Mouse (Mus musculus): ENCODE measurements around the gene Bmp2k.
A peak's percentile ranks its signal among the peaks of the same experiment; 100 is the strongest.

The Bmp2k gene

DNA sequence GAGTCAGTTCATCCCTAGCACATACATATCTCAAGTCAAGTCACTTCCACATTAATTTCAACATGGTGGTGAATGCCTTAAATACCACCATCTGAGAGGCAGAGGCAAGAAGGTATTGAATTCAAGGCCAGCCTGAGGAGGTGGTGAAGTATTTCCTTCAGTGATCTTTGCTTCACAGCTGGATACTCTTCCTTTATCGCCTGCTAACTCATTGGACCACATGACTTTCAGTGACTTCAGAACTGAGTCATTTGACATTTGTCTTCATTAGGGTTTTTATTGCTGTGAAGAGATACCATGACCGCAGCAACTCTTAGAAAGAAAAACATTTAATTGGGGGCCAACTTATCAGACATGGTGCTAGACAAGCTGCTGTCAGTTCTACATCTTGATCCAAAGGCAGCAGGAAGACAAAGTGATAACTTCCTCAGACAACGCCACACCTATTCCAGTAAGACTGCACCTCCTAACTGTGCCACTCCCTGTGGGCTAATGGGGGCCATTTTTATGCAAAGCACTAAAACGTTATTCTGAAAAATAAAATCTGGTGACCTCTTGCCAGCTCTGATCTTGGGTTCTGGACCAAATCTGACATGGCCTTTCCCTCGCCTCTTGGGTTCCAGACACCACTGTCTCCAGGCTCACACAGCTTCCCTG, 24.9 kb upstream of the Bmp2k start:
- DNase-seq (ENCODE audit: low spot score): no peak

DNA sequence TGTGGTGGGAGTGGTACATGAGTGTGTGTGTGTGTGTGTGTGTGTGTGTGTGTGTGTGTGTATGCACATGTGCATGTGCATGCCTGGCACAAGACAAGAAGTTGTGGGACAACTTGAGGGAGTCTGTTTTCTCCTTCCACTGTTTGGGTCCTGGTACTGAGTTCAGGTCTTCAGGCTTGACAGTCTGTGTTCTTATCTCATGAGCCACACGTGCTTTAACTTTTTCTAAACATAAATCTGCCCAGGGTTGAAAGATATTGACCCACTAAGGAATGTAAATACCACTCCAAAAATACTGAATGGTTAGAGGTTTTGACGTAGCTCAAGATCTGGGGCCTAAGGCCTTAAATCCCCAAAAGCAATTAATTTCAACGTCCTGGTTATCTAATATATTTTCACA, 23.8 kb upstream of the Bmp2k start:
- no peak for DNase-seq (ENCODE audit: low spot score)

DNA sequence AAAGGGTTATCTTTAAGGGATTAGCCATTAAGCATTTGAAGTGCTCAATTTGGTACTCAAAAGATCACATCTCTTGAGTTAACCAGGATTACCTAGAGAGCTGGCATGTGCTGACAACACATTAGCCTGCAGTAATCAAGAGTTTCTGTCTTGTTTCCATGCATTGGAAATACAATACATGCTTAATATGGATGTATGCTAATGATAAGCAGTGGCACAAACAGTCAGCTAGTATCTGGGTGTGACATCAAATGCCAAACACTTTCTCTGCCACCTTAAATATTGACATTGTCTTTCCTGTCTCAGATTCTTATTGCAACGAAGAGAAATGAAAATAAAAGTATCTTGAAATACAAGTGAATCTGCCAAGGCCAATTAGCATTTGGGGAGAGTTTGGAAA, 22.8 kb upstream of the Bmp2k start:
- no peak for DNase-seq (ENCODE audit: low spot score)

DNA sequence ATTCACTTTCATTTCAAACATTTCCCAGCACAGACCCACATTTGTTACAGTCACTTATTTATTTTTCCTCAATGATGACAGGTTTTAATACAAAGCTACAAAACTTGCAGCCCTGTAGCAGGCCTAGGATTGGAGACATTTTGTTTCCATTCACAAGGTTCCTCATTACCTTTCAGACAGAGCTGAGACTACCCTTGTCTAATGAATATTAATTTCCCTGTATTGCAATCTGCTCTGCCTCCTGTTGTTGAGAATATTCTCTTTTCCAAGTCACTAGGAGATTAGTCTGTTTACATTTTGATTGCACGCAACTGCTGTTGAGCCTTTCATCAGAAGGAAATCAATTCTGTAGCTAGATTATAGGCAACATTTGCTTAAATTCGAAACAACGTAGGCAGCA, 22.4 kb upstream of the Bmp2k start:
- no peak for DNase-seq (ENCODE audit: low spot score)

DNA sequence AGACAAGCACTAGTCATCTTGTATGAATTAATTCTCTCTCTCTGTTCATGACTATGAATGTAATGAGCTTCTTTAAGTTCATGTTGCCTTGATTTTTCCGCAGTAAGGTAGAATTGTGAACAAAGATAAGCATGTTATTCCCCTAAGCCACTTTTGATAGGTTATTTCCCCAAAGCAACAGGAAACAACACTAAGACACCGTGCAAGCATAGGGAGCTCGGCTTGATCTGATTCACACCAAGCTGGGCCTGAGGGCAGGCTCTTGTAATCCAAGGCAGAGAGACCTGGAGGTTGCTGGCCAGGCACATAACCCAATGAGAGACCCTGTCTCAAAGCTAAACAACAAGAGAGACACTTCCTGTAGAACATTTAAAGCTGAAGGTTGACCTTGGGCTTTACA, 21.3 kb upstream of the Bmp2k start:
- DNase-seq (ENCODE audit: low spot score): no peak

DNA sequence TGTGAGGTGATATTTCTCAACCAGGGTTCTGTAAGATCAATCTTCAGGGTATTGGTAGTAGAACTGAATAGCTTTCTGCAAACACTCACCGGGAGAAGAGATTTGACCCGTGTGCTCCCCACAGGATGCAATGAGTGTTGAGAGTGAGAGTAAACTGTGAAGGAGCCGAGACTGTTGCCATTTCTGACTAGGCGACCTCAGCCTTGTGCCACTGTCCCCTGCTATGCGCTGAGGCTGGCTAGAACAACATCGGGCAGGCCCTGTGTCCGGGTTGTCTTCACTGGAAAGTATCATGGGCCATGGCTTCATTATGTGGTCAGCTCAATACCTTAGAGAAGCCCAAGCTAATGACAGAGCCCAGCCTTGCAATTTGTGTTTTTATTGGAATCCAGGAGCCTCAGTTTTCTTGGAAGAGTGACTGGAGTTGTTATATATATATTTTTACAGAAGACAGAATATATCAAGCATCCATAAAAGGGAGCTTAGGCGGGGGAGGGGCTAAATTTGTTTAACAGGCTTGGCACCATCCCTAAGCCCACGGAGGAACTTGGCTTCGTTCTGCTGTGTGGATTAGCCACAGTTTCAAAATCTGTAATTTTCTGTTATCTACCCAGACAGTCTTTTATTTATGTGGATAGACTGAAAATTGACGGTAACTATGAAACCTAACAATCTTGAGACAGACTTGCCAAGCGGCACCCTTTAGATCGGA, 18.0 kb upstream of the Bmp2k start:
- no peak for DNase-seq (ENCODE audit: low spot score)

DNA sequence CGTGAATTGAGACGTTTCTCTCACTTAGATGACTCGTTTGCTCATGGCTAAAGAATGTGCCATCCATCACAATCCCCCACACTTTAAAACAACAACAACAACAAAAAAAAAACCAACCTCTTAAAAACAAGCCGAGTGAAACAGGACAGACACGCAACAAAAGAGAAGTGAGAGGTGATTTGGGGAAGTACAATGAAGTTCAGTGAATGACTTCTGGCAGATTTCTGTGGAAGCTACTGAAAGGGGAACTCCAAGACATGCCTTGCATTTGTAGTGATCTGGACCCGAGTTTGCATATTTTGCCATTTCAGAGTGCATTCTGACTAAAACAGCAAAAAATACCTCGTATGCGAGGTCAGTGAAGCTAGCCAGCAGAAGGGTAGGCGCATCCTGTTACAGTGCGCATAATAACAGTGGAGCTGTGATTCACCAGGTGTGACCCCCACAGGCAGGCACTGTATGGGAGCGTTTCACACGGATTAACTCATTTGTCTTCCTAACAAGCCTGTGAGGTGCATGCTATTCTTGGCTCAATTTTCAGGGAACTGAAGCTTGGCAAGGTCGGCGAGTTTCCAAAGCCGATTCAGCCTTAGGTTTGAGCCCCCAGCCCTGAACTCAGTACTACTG, 17.4 kb upstream of the Bmp2k start:
- DNase-seq (ENCODE audit: low spot score): no peak

DNA sequence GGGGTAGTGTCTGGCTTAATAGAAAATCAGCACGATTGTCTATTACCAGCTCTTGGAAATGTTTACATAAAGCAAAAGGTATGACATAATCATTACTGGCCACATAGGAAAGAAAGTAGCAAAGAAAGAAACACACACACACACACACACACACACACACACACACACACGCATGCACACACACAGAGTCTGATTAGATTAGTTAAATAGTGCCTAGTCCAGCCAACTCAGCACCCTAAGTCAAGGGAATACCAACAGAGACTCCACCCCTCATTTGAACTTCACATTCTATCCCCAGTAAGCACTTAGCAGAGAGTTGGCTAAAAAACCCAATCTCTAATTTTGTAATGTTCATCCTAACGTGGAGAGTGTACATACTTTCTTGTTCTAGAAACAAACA, 15.5 kb upstream of the Bmp2k start:
- no peak for DNase-seq (ENCODE audit: low spot score)

DNA sequence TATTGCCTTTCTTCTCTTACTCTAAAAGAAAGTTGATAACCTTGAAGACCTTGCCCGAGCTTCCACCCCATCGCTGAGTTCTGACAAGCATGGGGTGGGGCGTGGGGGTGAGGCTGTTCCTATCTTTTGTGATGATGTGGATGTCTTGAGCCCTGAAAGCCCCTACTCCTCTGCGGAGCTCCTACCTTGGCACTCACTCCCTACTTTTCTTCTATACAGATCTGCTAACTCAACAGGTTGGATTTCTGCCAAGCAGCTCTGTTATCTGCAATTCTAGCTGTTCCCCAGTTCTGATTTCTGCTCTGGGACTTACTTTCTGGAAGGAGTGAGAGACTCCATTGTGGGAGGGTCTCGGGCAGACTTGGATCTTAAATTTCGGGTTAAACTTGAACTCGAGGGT, 14.3 kb upstream of the Bmp2k start:
- DNase-seq (ENCODE audit: low spot score): no peak

DNA sequence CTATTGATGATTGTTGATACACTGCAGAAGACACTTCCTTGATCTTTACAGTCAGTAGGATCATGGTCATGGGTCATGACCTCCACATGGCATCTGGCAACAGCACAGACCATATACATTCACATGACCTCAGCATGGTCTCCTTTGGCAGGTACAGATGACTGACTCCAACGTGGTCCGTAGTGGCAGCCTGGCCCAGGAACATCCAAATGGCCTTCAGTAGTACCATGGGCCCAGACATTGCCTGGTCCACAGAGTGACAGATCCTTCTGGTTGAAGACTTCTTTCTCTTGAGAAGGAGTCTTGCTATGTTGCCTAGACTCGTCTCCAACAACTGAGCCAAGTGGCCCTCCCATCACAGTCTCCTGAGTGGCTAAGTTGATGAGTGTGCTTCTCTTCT, 10.6 kb upstream of the Bmp2k start:
- DNase-seq (ENCODE audit: low spot score): no peak

DNA sequence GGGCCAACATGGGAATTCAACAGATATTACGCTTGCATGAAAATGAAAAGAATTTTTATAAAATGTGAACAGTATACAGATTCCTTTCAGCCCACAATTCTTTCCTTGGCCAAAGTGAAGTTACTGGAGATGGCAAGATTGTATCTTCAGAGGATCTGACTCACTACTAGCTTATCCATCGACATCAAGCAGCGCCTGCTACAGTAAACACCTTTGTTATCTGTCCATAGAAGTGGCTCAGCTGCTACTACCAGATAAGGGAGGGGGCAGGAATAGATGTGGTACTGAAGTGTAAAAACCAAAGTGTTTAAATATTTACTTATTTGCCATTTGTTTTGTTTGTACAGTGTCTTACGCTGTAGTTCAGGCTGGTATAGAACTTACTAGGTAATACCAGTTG, 8.6 kb upstream of the Bmp2k start:
- DNase-seq (ENCODE audit: low spot score): no peak

DNA sequence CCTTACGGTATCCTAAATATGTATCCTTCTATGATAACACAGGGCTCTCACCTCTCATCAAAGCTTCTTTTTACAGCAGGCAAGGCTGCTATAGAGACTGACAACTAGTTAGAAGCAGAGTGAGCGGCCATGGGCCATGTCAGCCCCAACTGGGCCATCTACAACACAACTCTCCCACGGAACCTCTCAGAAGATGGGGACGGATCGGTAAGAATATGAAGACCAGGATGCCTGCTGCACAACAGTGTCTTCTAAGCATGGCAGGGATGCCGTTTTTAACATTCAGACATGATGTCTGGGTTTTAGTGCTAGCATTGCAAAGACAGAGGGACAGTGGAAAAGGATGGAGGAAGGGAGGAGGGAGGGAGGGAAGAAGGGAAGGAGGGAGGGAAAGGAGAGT, 6.3 kb upstream of the Bmp2k start:
- DNase-seq (ENCODE audit: low spot score): no peak

DNA sequence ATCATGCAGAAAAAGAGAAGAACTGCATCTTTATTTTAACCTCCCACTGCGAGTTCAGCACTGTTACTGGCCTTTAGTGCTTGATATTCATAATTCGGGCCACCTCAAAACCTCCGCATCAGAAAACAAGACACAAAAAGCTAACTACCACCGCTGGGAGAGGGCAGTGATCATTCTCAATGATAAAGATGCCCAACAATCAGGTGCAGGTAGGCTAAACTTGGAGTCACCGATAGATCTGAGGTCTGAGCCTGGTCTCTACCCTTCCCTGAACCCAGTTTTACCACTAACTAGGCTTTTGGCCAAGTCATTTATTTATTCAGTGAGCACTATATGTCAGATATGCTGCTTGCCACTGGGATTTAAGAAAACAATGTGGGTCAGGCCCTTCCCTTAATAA, 4.8 kb upstream of the Bmp2k start:
- DNase-seq (ENCODE audit: low spot score): no peak

DNA sequence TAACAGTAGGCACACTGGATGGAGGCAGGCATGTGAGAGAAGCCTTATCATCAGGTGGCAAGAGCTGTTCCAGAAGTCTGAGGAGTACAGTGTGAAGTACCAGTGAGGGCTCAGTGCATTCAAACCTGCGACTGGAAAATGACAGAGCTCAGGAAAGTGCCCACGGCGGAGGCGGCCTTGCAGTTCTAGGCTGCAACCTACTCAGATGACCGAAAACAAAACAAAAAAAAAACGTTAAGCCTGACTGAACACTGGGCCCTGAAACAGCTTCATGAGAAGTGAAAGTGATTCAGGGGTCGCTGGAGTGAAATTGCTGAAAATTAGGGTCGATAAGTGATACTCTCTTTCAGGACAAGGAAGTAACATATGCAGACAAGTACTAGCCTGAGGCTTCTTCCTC, 4.4 kb upstream of the Bmp2k start:
- DNase-seq (ENCODE audit: low spot score): no peak

DNA sequence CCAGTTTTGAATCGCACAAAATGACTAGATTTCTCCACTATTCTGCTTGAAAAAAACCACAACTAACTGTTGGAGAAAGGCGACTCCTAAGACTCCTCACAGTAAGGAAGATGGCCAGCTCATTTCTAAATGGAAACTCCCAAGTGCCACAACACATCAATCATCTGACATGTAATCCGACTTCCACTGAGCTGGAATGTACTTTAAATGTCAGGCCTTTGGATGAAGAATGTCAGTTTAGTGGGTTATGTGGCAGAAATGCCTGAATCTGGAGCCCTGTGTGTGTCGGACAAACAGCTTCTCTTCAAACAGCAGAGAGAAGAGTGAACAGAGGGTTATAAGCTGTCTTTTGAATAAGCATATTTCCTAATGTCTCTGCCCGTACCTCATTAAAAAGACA, 1.7 kb upstream of the Bmp2k start:
- no peak for DNase-seq (ENCODE audit: low spot score)

DNA sequence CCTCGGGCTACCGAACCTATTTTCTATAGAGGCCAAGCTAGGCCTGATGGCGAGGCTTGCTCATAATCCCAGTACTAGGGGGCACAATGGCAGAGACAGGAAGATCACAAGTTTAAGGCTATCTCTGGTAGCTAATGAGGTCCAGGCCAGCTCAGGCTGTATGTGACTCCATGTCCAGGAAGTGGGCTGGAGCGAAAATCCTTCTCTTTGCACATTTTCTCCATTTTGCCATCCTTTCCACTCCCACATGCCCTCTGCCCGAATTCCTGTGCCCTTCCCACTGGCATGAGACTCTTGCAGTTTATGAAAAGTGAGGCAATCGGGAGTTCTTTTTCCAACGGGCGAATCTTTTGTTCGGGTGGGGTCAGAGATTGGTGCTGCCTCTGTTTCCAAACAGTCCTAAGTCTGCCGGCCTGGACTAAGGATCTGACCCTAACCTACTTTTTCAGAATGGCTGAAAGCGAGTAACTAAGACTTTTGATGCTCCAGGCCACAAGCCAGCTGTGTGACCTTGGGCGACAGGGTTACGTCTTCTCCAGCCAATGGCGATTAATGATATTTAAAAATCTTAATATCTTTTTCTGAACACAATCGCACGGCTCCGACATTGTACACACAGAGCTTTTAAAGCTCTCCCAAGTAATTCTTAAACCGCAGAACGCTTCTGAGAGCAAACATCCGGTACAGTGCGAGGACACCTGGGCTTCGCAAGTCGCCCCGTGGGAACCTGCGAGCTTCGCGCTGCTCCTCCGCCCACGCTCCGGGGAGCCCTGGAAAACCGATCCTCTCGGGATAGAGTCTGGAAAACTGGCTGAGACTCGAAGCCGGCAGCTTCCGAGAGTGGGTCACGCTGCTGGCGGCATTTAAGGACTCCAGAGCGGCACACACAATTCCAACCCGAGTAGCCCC, 834 bp upstream of the Bmp2k start:
- DNase-seq (ENCODE audit: low spot score): peak; percentile 41

DNA sequence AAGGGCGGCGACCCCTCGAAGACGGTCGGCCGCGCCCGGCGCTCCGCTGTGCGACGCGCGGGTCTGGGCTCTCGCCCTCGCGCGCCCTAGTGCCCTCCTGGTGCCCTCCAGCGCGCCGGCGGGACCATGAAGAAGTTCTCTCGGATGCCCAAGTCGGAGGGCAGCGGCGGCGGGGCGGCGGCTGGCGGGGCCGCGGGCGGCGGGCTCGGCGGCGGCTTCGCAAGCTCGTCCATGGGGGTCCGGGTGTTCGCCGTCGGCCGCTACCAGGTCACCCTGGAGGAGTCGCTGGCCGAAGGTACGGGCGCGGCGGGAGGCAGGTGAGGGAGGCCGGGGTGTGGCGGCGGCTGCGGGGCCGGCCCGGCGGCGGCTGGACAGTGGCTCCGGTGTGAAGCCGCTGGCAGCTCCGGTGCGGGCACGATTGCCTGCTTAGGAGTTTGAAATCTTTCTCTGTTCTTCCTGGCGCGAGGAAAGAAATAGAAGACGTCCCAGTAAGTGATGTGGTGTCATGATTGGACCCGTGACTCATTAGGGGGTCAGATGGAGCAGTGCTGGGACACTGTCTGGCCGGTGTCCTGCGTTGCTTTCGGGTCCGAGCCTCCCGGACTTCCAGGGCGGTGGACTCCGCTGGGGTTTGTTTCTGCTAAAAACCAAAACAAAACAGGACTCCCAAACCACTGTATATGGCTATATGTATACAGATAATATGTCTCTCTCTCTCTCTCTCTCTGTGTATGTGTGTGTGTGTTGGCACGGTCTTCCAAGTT, 495 bp downstream of the Bmp2k start:
- DNase-seq (ENCODE audit: low spot score): peak; percentile 36

DNA sequence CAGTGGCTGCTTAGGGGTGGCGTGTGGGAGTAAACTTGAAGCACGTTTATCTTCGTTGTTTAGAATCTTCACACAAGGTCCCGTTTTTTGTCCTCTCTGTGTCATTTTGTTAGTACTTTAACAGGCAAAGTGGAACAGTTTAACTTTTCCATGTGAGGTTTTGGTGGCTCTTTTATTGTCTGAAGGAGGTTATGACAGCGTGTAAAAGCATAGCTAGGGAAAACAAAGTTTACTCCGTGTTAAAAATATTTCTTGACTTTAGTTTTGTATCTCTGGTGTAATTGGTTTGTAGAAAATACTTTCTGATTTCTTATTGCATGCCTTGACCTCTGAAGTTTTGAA, 1.0 kb downstream of the Bmp2k start:
- DNase-seq (ENCODE audit: low spot score): no peak

DNA sequence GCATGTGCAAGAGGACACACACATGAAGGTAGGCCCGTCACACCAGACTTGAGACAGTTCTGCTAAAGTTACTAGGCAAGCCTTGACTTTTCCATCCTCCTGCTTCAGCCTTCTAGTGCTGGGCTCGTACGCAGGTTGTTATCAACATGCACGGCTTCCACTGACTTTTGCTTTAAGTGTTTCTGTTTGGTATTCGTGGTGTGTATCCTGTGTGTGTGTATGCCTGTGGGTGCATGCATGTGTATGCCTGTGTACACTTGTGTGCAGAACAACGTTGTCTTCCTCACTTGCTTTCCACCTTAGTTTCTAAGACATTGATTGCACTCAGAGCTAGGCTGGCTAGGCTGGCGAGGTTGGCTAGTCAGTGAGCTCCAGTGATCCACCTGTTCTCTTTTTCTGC, 2.1 kb downstream of the Bmp2k start:
- DNase-seq (ENCODE audit: low spot score): no peak

DNA sequence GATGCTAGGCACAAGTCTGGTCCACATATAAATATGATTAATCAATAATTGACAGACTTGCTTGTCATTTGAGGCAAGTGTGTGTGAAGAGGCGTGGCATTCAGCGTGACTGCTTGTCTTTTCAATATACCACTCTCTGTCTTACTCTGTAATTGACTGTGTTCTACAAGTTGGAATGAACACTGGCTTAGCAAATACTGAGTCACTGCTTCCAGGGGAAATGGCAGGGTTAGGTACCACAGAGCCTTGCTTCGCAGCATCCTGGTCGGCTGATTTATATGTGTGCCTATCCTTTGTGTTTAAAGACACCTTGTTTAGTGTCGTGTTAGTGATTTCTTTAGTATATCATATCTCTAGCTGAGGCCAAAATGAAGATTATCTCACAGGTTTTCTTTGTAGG, 3.0 kb downstream of the Bmp2k start:
- no peak for DNase-seq (ENCODE audit: low spot score)

DNA sequence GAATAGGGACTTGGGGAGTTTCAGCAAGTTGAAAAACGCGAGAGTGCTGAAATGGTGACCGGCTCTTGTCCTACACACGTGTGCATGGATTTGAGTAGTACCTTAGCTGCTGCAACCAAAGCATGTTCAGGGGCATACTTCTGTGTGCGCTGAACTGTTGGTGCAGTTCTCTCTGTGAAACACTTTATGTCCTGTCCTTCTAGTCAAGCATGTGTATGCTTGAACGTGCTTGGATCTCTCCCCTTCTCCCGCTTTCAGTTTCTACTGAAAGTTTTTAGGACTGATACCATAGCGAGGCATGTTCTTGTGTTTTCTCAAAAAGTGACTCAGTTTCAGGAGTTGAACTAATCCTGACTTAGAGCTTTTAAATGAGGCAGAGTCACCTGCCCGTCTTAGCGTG, 3.7 kb downstream of the Bmp2k start:
- DNase-seq (ENCODE audit: low spot score): no peak

DNA sequence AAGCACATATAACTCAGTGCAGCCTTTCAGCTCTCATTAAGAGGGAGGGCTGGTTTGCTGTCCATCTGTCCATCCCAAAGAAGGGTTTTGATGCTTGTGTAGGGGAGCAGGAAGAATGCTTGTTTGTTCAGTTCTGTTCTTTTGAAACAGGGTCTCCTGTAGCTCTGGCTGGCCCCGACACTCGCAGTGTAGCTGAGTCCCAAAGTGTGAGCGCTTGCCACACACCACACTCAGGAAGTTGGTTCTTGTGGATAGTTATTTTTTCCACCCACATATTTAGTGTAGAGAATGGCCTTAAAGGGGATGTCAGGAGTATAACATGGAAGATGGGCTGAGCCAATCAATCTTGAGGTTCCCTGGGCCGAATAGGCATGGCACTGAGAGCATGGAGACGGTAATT, 4.1 kb downstream of the Bmp2k start:
- no peak for DNase-seq (ENCODE audit: low spot score)
